Mouse (Mus musculus) ES-Bruce4 (cell line): ENCODE data around the gene Cep44. TPM values are rescaled to one million over a fixed set of nuclear protein-coding genes. Genes with fewer than 3 reads are reported as not detected.

ENCODE experiments used
- H3K27ac ChIP-seq: 2 replicates; pipeline ENCODE4 v1.5.1; 2012; ENCODE audit warnings: low read length, inconsistent platforms; ENCODE audit not compliant: insufficient read depth
- H3K27me3 ChIP-seq: 2 replicates; pipeline ENCODE4 v1.6.1; 2012; ENCODE audit warnings: mild to moderate bottlenecking, low read length, inconsistent platforms; ENCODE audit not compliant: control insufficient read depth, poor library complexity, insufficient read depth, severe bottlenecking
- H3K36me3 ChIP-seq: 2 replicates; pipeline ENCODE4 v1.6.1; 2012; ENCODE audit warnings: inconsistent platforms, mild to moderate bottlenecking, low read length, moderate library complexity; ENCODE audit not compliant: control insufficient read depth, poor library complexity, insufficient read depth, severe bottlenecking
- H3K4me1 ChIP-seq: one replicate; pipeline ENCODE4 v1.8.1; 2011; ENCODE audit warnings: low read length; ENCODE audit not compliant: control insufficient read depth, insufficient read depth
- H3K4me3 ChIP-seq: 2 replicates; pipeline ENCODE4 v1.5.1; 2011; ENCODE audit warnings: low read depth, mild to moderate bottlenecking, low read length
- H3K9ac ChIP-seq: 2 replicates; pipeline ENCODE4 v1.6.1; 2012; ENCODE audit warnings: low read depth, mild to moderate bottlenecking, inconsistent platforms; ENCODE audit not compliant: poor library complexity, severe bottlenecking
- H3K9me3 ChIP-seq: replicated peaks from 2 replicates; pipeline ENCODE4 v1.6.1; 2012; ENCODE audit warnings: mild to moderate bottlenecking, low read length, inconsistent platforms; ENCODE audit not compliant: control insufficient read depth, poor library complexity, insufficient read depth, severe bottlenecking
- CTCF ChIP-seq: IDR thresholded peaks from one replicate; pipeline ENCODE4 v1.8.1; 2011; ENCODE audit warnings: low read depth, low read length
- EP300 ChIP-seq: IDR thresholded peaks from 2 replicates; pipeline ENCODE4 v1.6.1; 2011; ENCODE audit warnings: low read depth, low read length; ENCODE audit not compliant: insufficient read depth
- POLR2A ChIP-seq: IDR thresholded peaks from one replicate; pipeline ENCODE4 v1.8.1; 2011; ENCODE audit warnings: low read length; ENCODE audit not compliant: insufficient read depth
- polyA plus RNA-seq: library from polyadenylated mRNA; stranded (reverse); fragments of >200 nt; gene quantifications from 2 replicates; pipeline ENCODE4 v1.2.4, GENCODE M21; 2011; ENCODE audit warnings: low read depth; ENCODE audit not compliant: missing spikeins, insufficient read depth, insufficient read length

The Cep44 gene
- polyA plus RNA-seq, 1 experiment: 74.5 TPM

DNA sequence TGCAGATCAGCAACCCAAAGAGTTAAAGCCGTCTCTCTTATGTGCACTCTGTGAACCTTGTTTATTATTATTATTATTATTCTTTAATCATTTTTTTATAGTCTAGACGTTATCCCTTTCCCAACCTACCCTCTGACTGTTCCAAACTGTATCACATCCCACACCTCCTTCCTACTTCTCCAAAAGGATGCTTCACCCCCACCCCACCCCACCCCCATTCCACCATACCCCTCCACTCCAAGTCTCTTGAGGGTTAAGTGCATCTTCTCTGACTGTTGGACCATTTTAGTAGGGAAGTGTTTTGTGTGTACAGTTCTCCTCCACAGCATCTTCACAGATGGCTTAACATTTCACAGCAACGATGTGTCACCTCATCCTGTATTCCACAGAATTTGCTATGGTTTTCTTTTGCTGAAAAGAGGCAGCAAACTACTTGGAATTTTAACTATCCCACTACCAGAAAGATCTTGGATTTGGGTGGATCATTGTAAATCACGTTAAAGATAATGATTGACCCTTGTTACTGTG is 41.8 kb downstream of the Cep44 start:
- Histone ChIP-seq H3K27me3 (no peaks in the 10 kb centered on the region; the same call in 1 of the 2 replicates), H3K4me1 (no peaks in the 10 kb centered on the region), H3K27ac (no peak overlapping the region), H3K9me3 (no peaks in the 10 kb centered on the region), H3K9ac (no peak overlapping the region), H3K4me3 (no peak overlapping the region), H3K36me3 (no peaks in the 10 kb centered on the region)
- TF ChIP-seq EP300 (no peak), CTCF (no peak), POLR2A (no peak)

GRCm38 (mm10) chr8:56508318-56508951 is 42.4 kb downstream of the Cep44 start:
- Histone ChIP-seq H3K27ac (no peak overlapping the region), H3K9me3 (no peaks in the 10 kb centered on the region), H3K4me1 (no peaks in the 10 kb centered on the region), H3K9ac (no peak overlapping the region), H3K4me3 (no peak overlapping the region), H3K36me3 (no peaks in the 10 kb centered on the region), H3K27me3 (no peaks in the 10 kb centered on the region)
- TF ChIP-seq CTCF (no peak), EP300 (no peak), POLR2A (no peak)

DNA sequence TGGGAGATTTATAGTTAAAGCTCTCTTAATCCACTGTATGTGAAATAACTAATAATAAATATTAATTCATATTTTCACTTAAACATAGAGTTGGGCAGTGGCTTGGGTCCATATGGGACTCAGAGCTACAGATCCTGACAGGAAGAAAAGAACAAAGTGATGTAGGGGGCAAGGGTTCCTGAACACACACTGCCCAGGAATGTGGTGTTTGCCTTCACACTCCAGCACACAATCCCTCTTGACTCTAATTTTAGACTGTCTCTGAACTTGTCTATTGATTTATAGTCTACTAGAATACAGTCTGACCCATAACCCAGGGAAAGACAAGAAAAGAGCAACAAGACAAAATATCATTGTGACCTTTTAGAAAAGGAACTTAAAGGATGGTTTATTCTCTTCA is 48.9 kb downstream of the Cep44 start:
- no peaks in the 10 kb centered on the region for H3K27me3 ChIP-seq
- TF ChIP-seq EP300 (no peak), CTCF (no peak), POLR2A (no peak)
- H3K36me3 ChIP-seq: no peaks in the 10 kb centered on the region
- H3K9me3 ChIP-seq: no peaks in the 10 kb centered on the region
- H3K4me3 ChIP-seq: no peak overlapping the region
- H3K4me1 ChIP-seq: no peaks in the 10 kb centered on the region
- H3K9ac ChIP-seq: no peak overlapping the region
- H3K27ac ChIP-seq: no peak overlapping the region

GRCm38 (mm10) chr8:56489496-56489895 is 61.4 kb downstream of the Cep44 start:
- Histone ChIP-seq H3K36me3 (no peaks in the 10 kb centered on the region), H3K4me1 (no peaks in the 10 kb centered on the region), H3K4me3 (no peak overlapping the region), H3K9me3 (no peaks in the 10 kb centered on the region), H3K27me3 (no peaks in the 10 kb centered on the region), H3K27ac (no peak overlapping the region), H3K9ac (no peak overlapping the region)
- TF ChIP-seq EP300 (no peak), CTCF (no peak), POLR2A (no peak)

GRCm38 (mm10) chr8:56486006-56486405 is 64.8 kb downstream of the Cep44 start:
- Histone ChIP-seq H3K4me3 (no peak overlapping the region), H3K27me3 (no peaks in the 10 kb centered on the region), H3K9me3 (no peaks in the 10 kb centered on the region), H3K36me3 (no peaks in the 10 kb centered on the region), H3K9ac (no peak overlapping the region), H3K27ac (no peak overlapping the region), H3K4me1 (no peaks in the 10 kb centered on the region)
- TF ChIP-seq POLR2A (no peak), CTCF (no peak), EP300 (no peak)

Other genes with a start within 250 kb of the Cep44 start
- 26.0 and 28.7 TPM in 2 replicates for gene Fbxo8, start within 50 bp of the Cep44 start, polyA plus RNA-seq